Mouse (Mus musculus): ENCODE measurements at regions not wholly inside any gene's neighbourhood (a gene's known extent, or its start where the extent isn't known, plus 50 kb on each side); places are given as distances from the start of the nearest gene placed in this dataset.

DNA sequence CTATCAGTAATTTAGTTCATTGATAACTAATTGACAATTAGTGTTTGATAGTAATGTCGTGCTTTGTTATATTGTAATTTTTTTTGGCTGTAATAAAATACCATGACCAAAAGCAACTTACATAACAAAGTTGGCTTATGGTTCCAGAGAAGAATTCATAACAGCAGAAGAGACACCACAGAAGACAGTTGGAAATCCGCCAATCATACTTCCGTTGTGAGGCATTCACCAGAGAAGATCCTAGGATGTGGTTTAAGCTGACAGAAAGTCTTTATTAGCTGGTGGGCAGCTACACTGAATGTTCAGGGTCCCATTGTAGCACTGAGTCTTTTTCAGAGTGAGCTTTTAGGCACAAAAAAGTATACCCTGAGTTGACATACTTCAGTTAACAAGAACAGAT is 109.9 kb downstream of the Sec23a start:
- no peak for ATAC-seq

DNA sequence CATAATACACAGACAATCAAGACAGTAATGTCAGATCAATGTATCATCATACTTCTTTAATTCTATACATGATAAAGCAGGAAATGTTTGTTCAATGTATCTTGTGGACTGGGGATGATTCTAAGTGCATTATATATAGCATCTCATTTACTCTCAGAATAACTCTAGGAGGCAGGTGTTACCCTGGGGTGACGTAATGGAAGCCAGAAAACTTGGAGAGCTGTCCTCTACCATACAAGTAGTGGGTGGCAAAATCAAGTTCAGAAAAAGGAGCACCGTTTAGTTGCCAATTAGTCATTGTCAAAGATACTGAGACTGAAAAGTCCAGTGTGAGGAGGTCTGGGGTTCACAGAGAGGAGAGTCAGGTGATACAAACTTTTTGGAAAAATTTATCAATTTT is 136.0 kb downstream of the Sec23a start:
- Histone ChIP-seq H3K27ac (ENCODE audit: low read length) (no peak overlapping the region), H3K4me3 (replicated peaks; ENCODE audit: low read length) (no peak overlapping the region), H3K4me2 (ENCODE audit: low read length) (no peak overlapping the region), H3K27me3 (replicated peaks; ENCODE audit: control insufficient read depth, insufficient read depth, low read length) (no peaks in the 10 kb centered on the region), H3K4me1 (replicated peaks; ENCODE audit: control insufficient read depth, insufficient read depth, low read length) (no peaks in the 10 kb centered on the region), H3K36me3 (ENCODE audit: control insufficient read depth, insufficient read depth) (no peaks in the 10 kb centered on the region), H3K9ac (replicated peaks; ENCODE audit: low read depth, low read length) (no peak overlapping the region), H3K9me3 (ENCODE audit: control insufficient read depth, low read length) (no peaks in the 10 kb centered on the region)
- WGBS: 75% methylated on average over 2 of the region's 2 CpGs
- ATAC-seq: no peak

More for the DNA sequence above, 109.9 kb downstream of the Sec23a start:
- H3K4me2 ChIP-seq (ENCODE audit: low read length): no peak overlapping the region
- no peaks in the 10 kb centered on the region for H3K27me3 ChIP-seq (replicated peaks; ENCODE audit: control insufficient read depth, insufficient read depth, low read length)
- no peaks in the 10 kb centered on the region for H3K9me3 ChIP-seq (ENCODE audit: control insufficient read depth, low read length)
- H3K4me3 ChIP-seq (replicated peaks; ENCODE audit: low read length): no peak overlapping the region
- H3K9ac ChIP-seq (replicated peaks; ENCODE audit: low read depth, low read length): no peak overlapping the region
- WGBS: 84% methylated on average over 3 of the region's 3 CpGs
- H3K27ac ChIP-seq (ENCODE audit: low read length): no peak overlapping the region
- H3K4me1 ChIP-seq (replicated peaks; ENCODE audit: control insufficient read depth, insufficient read depth, low read length): no peaks in the 10 kb centered on the region
- H3K36me3 ChIP-seq (ENCODE audit: control insufficient read depth, insufficient read depth): no peaks in the 10 kb centered on the region

DNA sequence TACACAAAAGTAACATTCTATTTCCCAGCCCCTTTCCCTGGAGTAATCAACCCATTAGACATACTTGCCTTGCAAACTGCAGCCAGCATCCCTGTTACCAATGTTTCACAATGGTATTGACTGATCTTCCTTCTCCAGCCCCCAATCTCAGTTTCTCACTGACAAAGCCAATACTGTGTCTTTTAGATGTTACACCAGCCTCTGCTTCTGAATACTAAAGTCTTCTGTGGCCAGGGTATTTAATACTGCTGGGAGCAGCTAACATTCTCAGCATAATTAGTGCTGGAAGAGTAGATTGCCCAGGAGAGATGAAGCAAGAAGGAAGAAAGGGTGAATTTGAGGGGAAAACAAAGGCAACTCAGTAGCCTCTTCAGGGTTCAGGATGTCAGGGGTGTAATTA is 139.4 kb downstream of the Sec23a start:
- Histone ChIP-seq H3K36me3 (ENCODE audit: control insufficient read depth, insufficient read depth) (no peaks in the 10 kb centered on the region), H3K9me3 (ENCODE audit: control insufficient read depth, low read length) (no peaks in the 10 kb centered on the region), H3K9ac (replicated peaks; ENCODE audit: low read depth, low read length) (no peak overlapping the region), H3K4me1 (replicated peaks; ENCODE audit: control insufficient read depth, insufficient read depth, low read length) (no peaks in the 10 kb centered on the region), H3K27me3 (replicated peaks; ENCODE audit: control insufficient read depth, insufficient read depth, low read length) (no peaks in the 10 kb centered on the region), H3K4me2 (ENCODE audit: low read length) (no peak overlapping the region), H3K27ac (ENCODE audit: low read length) (no peak overlapping the region), H3K4me3 (replicated peaks; ENCODE audit: low read length) (no peak overlapping the region)
- ATAC-seq: no peak

DNA sequence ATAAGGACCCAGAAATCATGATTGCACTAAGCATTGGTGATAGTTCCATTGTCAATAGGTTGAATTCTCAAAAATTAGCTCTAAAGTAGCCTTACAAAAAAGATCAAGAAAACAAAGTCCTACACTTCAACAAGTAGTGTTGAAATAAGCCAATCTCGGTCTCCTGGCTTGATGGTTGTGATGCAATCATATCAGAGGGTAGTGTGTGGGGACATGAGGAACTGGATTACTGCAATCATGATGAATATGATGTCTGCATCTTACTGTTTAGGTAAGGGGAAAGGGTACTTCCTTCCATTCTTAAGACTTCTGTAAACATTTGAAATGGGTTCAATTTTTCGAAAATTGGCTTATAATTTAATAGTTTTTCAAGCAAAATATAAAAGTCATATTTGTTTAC is 155.3 kb downstream of the Sec23a start:
- Histone ChIP-seq H3K27ac (ENCODE audit: low read length) (no peak overlapping the region), H3K9me3 (ENCODE audit: control insufficient read depth, low read length) (no peaks in the 10 kb centered on the region), H3K4me3 (replicated peaks; ENCODE audit: low read length) (no peak overlapping the region), H3K27me3 (replicated peaks; ENCODE audit: control insufficient read depth, insufficient read depth, low read length) (no peaks in the 10 kb centered on the region), H3K4me1 (replicated peaks; ENCODE audit: control insufficient read depth, insufficient read depth, low read length) (no peaks in the 10 kb centered on the region), H3K36me3 (ENCODE audit: control insufficient read depth, insufficient read depth) (no peaks in the 10 kb centered on the region), H3K4me2 (ENCODE audit: low read length) (no peak overlapping the region), H3K9ac (replicated peaks; ENCODE audit: low read depth, low read length) (no peak overlapping the region)
- 77% methylated on average over 2 of the region's 2 CpGs for WGBS
- no peak for ATAC-seq

DNA sequence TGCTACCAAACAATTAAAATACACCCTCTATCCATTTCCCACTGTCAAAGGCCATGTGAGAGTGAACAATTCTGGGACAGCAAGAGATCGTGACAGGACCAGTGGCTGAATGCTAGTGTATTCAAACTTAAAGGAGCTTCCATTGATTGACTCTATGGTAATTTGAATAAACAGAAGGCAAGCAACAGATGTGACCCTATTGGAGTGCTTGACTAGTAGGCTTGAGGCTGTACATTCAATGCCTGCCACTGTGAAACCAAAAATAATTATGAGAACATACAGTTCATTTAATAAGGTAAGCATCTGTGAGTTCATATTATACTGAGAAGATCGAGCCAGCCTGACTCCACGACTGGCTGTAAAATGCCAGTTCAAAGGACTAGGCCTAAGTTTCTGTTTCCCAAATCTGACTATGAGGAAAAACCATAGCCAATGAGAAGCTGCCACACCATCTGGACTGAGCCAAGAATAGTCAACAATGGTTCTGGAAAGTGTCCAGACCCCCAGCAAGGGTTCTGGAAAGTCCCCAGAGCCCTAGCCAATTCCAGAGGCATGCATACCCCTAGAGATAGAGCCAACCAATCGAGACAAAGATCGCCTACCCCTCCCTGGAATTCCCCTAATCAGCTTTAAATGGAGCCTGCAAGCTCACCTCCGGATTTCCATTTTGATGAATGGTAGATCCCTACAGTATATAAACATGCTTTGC is 160.0 kb downstream of the Sec23a start:
- H3K9me3 ChIP-seq (ENCODE audit: control insufficient read depth, low read length): no peaks in the 10 kb centered on the region
- no peak overlapping the region for H3K27ac ChIP-seq (ENCODE audit: low read length)
- peak; percentile 87 for ATAC-seq
- H3K4me1 ChIP-seq (replicated peaks; ENCODE audit: control insufficient read depth, insufficient read depth, low read length): no peaks in the 10 kb centered on the region
- no peak overlapping the region for H3K9ac ChIP-seq (replicated peaks; ENCODE audit: low read depth, low read length)
- no peak overlapping the region for H3K4me2 ChIP-seq (ENCODE audit: low read length)
- 52% methylated on average over 6 of the region's 6 CpGs for WGBS
- no peaks in the 10 kb centered on the region for H3K27me3 ChIP-seq (replicated peaks; ENCODE audit: control insufficient read depth, insufficient read depth, low read length)
- H3K4me3 ChIP-seq (replicated peaks; ENCODE audit: low read length): no peak overlapping the region
- H3K36me3 ChIP-seq (ENCODE audit: control insufficient read depth, insufficient read depth): no peaks in the 10 kb centered on the region

DNA sequence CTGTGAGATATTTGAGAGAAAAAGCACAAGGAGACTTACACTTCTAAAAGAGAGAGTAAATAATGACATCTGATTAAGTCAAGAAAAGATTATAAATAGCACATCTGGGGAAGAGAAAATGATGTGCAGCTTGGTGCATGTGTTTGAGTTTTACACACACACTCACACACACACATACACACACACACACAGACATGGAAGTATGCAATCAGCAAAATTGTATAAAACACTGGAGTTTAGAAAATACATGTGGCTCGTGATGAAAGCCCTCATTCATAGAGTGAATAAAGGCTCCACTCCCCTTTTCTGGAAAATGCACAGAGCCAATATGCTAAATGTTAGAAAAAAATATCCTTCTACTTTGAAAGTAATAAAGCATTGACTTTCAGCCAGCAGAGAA is 182.2 kb downstream of the Sec23a start:
- Histone ChIP-seq H3K9me3 (ENCODE audit: control insufficient read depth, low read length) (no peaks in the 10 kb centered on the region), H3K4me2 (ENCODE audit: low read length) (no peak overlapping the region), H3K27ac (ENCODE audit: low read length) (no peak overlapping the region), H3K4me1 (replicated peaks; ENCODE audit: control insufficient read depth, insufficient read depth, low read length) (no peaks in the 10 kb centered on the region), H3K27me3 (replicated peaks; ENCODE audit: control insufficient read depth, insufficient read depth, low read length) (no peaks in the 10 kb centered on the region), H3K9ac (replicated peaks; ENCODE audit: low read depth, low read length) (no peak overlapping the region), H3K36me3 (ENCODE audit: control insufficient read depth, insufficient read depth) (no peaks in the 10 kb centered on the region), H3K4me3 (replicated peaks; ENCODE audit: low read length) (no peak overlapping the region)
- WGBS: 35% methylated on average over 1 of the region's 1 CpGs
- ATAC-seq: peak; percentile 57

DNA sequence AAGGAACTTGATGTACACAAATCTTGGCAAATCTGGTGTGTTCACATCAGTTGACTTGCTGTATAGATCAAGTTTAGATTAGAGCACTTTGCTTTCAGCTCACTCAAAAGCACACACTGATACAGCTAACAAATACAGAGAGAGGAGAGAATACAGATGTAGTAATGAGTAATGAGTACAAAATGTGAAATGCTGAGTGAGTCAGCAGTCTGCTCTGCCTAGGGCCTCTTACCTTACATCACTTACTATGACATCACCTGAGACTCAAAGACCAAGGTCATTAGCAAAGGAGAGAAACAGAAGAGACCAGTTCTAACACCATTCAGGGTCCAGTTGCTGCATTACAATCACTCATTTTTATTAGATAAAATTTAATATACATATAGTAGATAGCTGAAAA is 184.0 kb downstream of the Sec23a start:
- no peak overlapping the region for H3K4me2 ChIP-seq (ENCODE audit: low read length)
- H3K4me3 ChIP-seq (replicated peaks; ENCODE audit: low read length): no peak overlapping the region
- no peaks in the 10 kb centered on the region for H3K27me3 ChIP-seq (replicated peaks; ENCODE audit: control insufficient read depth, insufficient read depth, low read length)
- no peaks in the 10 kb centered on the region for H3K4me1 ChIP-seq (replicated peaks; ENCODE audit: control insufficient read depth, insufficient read depth, low read length)
- no peak for ATAC-seq
- no peak overlapping the region for H3K27ac ChIP-seq (ENCODE audit: low read length)
- no peak overlapping the region for H3K9ac ChIP-seq (replicated peaks; ENCODE audit: low read depth, low read length)
- no peaks in the 10 kb centered on the region for H3K36me3 ChIP-seq (ENCODE audit: control insufficient read depth, insufficient read depth)
- no peaks in the 10 kb centered on the region for H3K9me3 ChIP-seq (ENCODE audit: control insufficient read depth, low read length)

DNA sequence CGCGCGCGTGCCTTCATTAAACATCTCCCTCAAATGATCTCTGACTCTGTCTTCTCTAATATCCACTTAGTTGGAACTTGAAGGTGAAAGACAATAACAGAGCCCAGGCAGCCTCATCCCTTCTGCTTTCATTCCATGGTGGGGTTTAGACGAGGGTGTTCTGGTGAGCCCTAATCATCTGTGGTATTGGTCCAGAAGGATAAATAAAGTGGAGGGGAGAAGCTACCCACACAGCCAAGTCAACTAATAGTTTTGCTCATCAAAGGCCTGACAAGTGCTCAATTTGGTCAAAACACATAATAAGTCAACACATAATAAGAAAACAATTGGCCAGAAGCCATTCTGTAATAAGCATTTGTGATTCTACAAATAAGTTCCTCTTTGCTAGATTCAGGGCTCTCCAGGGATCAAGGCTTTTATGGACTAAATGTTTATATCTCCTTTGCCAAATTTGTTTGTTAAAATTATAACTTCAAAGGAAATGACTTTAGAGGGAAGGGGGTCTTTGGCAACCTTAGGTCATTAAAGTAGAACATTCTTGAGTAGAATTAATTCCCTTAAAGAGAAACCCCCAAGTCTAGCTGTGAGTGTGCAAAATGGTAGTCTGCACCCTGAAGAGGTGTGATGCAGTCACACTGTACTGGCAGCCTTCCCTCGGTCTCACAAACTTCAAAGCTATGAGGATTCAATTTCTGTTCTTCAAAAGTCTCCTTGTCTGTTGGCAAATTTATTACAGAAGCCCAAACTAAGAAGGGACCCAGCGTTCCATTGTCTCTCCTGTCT is 186.5 kb downstream of the Sec23a start:
- 89% methylated on average over 7 of the region's 7 CpGs for WGBS
- H3K36me3 ChIP-seq (ENCODE audit: control insufficient read depth, insufficient read depth): no peaks in the 10 kb centered on the region
- H3K4me3 ChIP-seq (replicated peaks; ENCODE audit: low read length): no peak overlapping the region
- no peak for ATAC-seq
- H3K4me1 ChIP-seq (replicated peaks; ENCODE audit: control insufficient read depth, insufficient read depth, low read length): no peaks in the 10 kb centered on the region
- H3K9ac ChIP-seq (replicated peaks; ENCODE audit: low read depth, low read length): no peak overlapping the region
- no peak overlapping the region for H3K27ac ChIP-seq (ENCODE audit: low read length)
- H3K4me2 ChIP-seq (ENCODE audit: low read length): no peak overlapping the region
- H3K9me3 ChIP-seq (ENCODE audit: control insufficient read depth, low read length): no peaks in the 10 kb centered on the region
- H3K27me3 ChIP-seq (replicated peaks; ENCODE audit: control insufficient read depth, insufficient read depth, low read length): no peaks in the 10 kb centered on the region

DNA sequence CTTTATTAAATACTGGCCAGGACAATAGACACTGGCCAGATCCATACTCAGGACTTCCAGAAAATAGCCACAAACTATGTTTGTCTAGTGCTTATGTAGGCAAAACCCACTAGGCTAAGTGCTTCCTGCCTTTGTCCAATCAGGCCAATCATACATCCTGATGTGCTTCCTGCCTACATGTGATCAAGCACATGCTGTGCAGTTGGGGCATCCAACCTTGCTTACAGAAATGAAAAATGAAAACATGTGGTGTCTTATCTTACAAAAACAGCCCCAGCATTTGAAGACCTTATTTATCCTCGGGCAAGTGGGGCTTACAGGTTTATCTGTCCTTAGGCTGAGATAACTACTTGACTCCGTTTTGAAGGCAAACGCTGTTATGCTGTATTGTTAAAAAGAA is 188.8 kb downstream of the Sec23a start:
- Histone ChIP-seq H3K36me3 (ENCODE audit: control insufficient read depth, insufficient read depth) (no peaks in the 10 kb centered on the region), H3K4me1 (replicated peaks; ENCODE audit: control insufficient read depth, insufficient read depth, low read length) (no peaks in the 10 kb centered on the region), H3K27me3 (replicated peaks; ENCODE audit: control insufficient read depth, insufficient read depth, low read length) (no peaks in the 10 kb centered on the region), H3K4me3 (replicated peaks; ENCODE audit: low read length) (no peak overlapping the region), H3K4me2 (ENCODE audit: low read length) (no peak overlapping the region), H3K9ac (replicated peaks; ENCODE audit: low read depth, low read length) (no peak overlapping the region), H3K9me3 (ENCODE audit: control insufficient read depth, low read length) (no peaks in the 10 kb centered on the region), H3K27ac (ENCODE audit: low read length) (no peak overlapping the region)
- WGBS: 89% methylated on average over 3 of the region's 3 CpGs
- ATAC-seq: no peak

Data from forebrain, embryonic 16.5 days (tissue).